Mouse (Mus musculus) retina, embryonic 14.5 days (tissue): Measurements from ENCODE around the gene 4933436I01Rik.

Source experiments
- DNase-seq: peaks from one replicate; pipeline ENCODE4 v3.0.0-alpha.2; 2015; ENCODE audit warnings: low spot score

Gene 4933436I01Rik

GRCm38 (mm10) chrX:67921350-67921749 lies at the start of gene 4933436I01Rik:
Gene 4933436I01Rik, minus strand, starts transcription at chrX:67921450.
- DNase-seq: no peak

GRCm38 (mm10) chrX:67924769-67925470 lies 3.7 kb upstream of the 4933436I01Rik start:
- no peak for DNase-seq

GRCm38 (mm10) chrX:67883406-67883805 lies 37.8 kb downstream of the 4933436I01Rik start:
- no peak for DNase-seq
